Mouse (Mus musculus) small intestine, adult 10 weeks (tissue): Measurements from ENCODE around the gene Fjx1. TPM values are rescaled to one million over a fixed set of nuclear protein-coding genes. Genes with fewer than 3 reads are reported as not detected.

Source experiments
- polyA plus RNA-seq: library from polyadenylated mRNA; stranded (reverse); fragments of 350-450 nt; fragmentation: Illumina TruSeq; extraction: RNeasy Lipid Tissue Mini Kit (QIAGEN cat#74804); gene quantifications from one replicate; pipeline ENCODE4 v1.2.3, GENCODE M21; 2014; ENCODE audit warnings: low replicate concordance

Gene Fjx1
- polyA plus RNA-seq, result 0.22 TPM

DNA sequence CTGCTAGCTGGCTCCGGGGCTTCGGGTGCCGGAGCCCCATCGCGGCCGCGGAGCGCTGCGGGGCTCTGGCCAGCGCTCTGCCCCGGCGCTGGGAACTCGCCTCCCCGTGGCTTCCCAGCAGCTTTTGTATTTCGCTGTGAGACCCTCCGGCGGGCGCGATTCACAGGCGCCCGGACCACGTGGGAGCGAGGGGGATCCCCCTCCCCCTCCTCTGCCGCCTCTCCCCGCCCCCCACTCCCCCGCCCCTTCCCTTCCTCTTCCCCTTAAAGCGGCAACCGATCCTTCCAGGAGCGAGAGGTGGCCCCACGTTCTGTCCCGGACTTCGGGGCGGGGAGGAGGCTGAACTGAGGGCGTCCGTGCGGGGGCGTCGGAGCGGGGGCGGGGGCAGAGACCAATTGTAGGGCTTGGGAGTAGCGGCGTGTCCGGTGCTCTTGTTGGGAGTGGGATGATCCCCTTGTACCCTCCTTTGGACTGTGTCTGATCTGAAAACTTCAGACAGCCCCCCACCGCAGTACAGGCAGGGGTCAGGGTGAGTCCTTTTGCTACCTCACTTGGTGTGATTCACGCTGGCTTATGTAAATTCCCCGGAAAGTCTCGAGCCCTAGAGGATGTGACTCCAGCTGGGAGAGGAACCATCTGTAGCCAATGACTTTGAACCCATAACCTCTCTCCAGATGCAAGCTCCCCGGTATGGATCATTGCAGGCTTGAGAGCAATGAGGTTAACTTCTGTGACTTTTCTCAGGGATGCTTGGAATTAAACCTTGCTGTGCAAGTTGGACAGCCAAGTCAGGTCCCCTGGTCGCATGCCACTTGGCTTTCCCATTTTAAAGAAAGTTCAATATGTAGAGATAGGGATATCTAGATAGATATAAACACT, at the start of gene Fjx1:
Gene Fjx1, minus strand, starts transcription at position 829 of the 879 bp plus-strand sequence.

DNA sequence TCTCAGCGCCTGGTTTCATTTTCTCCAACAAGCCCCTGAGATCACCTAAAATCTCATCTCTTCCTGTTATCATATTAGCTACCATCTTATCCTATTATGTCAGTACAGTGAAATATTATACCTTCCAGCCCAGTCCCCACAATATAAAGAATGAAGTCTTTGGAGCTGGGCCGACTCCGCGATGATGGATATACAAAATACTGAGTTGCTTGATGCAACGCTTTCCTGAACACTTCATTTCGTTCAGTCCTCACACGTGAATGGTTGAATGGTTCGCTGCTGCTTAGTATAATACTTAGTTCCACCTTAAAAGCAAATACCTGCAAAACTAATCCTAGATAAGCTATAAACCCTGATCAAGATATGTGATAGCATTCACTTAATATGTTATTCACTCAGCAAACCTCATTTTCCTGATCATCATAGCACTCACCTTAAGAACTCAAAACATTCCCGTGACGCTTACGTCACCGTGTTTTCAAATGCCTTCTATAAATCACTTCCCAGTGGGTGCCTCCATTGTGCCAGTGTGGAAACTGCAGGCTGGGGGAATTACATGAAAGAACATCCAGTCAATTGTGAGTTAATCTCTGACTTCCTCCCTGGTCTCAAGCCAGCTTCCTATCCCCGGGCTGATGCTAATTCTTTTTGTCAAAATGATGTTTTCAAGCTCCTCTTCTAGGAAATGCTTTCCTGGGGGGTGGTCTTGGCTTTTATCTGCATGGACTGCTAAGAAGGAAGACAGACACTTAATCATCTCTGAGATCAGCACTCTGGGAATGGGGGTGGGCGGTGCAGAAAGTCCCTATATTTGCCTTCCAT, 44.7 kb downstream of the Fjx1 start, which contains the start of gene Trim44:
Gene Trim44, minus strand, starts transcription at position 466 of the 822 bp plus-strand sequence.

Other genes starting within 250 kb of the Fjx1 start
- 29.6 TPM for gene Trim44, start 44.7 kb downstream of the Fjx1 start, polyA plus RNA-seq
- gene Pamr1, start 97.5 kb upstream of the Fjx1 start, polyA plus RNA-seq, result 3.3 TPM
- gene Slc1a2, start 206.2 kb upstream of the Fjx1 start, polyA plus RNA-seq, result 0.71 TPM